Mouse (Mus musculus) adipocyte (in vitro differentiated cells): Measurements from ENCODE around the gene Tars2.
"Not testable (repeated sequence)": the region's sequence is repeated elsewhere in the genome, so short reads cannot be mapped to it uniquely, and the experiment has no call there.

Source experiments
- DNase-seq: peaks from one replicate; pipeline ENCODE4 v3.0.0-alpha.2; 2016; ENCODE audit warnings: low spot score

Tars2 gene

DNA sequence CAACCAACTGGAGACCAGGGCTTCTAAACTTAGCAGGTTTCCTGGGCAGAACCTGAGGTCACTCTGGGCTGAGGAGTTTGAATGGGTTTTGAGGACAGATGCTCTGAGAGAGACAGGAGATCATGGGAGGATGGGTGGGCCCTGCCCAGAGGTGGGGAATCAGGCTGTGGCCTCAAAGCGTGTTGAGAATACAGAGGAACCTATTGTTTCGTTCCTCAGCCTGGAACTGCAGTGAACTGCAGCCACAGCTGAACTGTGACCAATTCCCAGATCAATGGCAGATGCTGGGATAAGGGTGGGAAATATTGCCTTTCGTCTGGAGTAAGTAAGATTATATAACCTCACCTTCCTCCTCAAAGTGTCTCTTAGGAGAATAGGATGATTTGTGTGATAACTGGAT, 64.2 kb downstream of the Tars2 start:
- no peak for DNase-seq

DNA sequence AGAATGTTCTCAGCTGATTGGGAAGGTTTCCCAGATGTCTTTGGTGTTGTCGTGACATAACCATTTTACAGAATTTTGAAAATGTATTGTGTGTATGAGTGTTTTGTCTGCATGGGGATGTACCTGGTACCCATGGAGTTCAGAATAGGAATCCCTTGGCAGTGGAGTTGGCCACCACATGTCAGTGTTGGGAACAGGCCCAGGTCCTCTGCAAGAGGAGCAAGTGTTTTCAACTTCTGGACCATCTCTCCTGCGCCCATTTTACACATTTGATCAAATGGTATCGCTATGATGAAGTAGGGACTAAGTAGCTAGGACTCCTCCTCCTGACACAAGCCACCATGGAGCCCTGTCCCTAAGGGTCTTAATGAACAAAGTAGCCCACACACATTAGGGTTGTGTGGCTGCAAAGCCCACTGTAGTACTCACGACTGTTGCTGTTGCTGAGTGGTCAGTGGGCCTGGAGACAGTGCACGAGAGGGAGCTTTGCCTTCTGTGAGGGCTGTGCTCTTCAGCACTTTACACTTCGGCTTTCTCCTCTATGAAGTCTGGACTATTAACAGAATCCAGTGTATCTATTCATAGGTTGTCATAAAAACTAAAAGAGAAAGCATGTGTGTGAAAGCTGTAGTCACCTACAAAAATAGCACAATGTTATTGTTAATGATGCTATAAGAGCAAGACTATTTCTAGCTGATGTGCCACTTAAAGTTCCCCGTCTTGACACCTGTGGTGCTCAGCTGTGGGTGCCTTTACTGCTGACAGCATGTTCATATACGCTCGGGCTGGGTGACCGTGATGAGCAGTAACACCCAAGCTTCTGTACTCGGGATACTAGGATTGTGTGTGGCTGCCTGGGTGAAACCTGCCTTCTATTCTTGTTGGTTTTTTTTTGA, 65.0 kb downstream of the Tars2 start:
- no peak for DNase-seq

DNA sequence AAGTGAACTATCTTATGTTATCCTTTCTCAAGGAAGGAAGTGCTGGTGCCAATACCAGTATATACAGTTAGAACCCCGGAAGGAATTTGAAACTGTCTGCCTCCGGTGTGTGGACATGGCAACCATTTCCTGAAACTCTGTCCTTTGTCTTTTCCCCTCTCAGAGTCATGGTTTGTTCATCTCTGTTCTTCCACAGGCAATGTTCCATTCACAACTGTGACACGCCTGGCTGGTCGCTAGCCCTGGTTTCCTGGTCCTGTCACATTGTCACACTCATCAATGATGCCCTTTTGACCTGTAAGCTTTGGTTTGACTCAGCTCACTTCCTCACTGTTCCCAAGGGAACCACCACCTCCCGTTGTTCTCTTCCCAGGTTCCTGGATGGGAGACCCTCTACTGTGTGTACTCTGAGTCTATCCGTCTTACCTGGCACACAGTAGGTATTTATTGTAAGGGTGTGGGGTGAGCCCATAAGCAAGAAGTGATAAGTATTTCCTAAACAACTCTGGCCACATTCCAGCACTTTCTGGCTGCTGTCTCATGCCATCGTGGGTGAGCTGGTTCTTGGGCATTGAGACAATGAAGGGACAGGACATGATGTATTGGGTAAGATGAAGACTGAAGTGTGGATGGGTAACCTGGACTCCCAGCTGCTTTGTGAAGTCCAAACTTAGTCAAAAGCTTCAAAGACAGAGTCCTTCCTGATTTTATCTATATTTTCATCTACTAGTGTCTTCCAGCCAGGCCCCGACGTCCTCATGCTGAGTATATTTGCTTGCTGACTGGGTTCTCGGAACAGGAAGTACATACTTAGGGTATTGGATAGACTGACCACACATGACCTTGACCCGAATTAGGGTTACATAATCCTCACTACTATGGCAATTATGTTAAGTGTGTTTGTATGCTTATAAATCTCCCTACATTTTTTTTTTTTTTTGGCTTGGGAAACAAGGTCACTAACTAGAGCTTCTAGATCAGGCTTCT, 65.9 kb downstream of the Tars2 start:
- no peak for DNase-seq

DNA sequence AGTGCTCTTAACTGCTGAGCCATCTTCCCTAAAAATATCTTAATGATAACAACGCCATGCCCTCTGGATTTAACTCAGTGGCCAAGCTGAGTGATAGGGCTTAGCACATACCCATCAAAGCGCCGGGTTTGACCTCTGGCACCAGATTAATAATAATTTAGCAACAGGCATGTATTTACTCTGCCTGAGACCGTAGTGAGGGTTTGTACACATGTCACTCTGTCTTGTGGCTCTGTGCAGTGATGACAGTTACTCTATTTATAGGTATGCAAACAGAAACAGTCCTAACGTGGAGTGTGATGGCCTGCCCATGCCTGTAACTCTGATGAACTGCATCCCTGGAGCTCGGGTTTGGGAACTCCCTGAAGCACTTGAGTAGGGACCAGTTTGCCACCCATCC, 67.3 kb downstream of the Tars2 start:
- DNase-seq: no peak

DNA sequence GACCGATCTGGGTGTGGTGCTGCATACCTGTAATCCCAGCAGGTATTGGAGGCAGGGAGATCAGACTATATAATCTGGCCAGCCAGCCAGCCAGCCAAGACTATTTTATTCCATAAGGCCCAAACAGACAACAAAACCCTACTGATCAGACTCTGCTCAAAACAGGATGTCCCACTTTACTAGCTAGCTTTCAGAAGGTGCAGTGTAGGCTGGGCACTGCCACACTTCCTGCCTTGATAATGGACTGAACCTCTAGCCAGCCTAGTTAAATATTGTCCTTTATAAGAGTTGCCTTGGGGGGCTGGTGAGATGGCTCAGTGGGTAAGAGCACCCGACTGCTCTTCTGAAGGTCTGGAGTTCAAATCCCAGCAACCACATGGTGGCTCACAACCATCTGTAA, 69.5 kb downstream of the Tars2 start:
- not testable (repeated sequence) for DNase-seq
